Mouse (Mus musculus): ENCODE measurements around the gene Klhl3.

Gene Klhl3

DNA sequence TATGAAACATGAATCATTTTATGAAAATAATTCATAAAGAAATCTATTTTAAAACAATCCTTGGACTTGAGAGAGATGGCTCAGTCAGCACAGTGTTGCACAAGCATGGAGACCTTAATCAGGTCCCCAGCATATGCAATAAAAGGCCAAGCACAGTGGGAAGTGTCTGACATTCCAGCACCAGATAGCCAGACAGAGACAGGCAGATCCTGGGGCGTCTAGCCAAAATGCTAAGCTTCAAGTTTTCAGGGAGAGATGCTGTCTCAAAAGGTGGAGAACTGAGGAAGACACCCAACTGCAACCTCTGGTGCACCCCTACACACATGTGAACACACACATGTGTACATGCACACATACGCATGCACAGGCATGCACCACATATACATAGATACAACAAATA is 153.1 kb downstream of the Klhl3 start:
- DNase-seq (ENCODE audit: low read depth, low spot score), result no peak

DNA sequence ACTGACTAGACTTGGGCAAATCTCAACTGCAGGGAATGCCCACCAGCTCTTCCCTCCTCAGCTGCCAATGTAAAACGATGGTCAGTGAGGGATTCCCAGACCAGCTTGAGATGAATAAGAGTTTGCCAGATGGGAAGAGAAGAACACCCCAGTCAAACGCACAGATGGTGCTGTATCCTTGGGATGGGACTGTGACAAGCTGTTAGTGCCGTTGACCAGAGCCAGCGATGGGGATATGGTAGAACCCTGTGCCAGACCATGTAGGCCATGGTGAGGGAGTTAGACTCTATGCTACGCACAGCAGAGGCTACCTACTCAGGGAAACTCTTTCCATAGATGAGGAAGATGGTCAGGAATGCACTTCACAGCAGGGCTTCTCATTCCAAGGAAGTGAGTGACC is 153.6 kb downstream of the Klhl3 start:
- no peak for DNase-seq (ENCODE audit: low read depth, low spot score)
